Mouse (Mus musculus) intestine, postnatal 0 days (tissue): ENCODE results near the gene Syt8. TPM values are rescaled to one million over a fixed set of nuclear protein-coding genes. Genes with fewer than 3 reads are reported as not detected.
A peak's percentile ranks its signal among the peaks of the same experiment; 100 is the strongest.

Experiments
- ATAC-seq: fragments of 200-750 bp; cut with Nextera tagmentation; 2 replicates; pipeline ENCODE4 v1.8.0; 2017; ENCODE audit warnings: mild to moderate bottlenecking, moderate TSS enrichment, moderate library complexity
- H3K27ac ChIP-seq: fragments of 300-500 bp; sonication (generic); 2 replicates; pipeline ENCODE4 v1.5.1; 2014; ENCODE audit warnings: mild to moderate bottlenecking, low read depth, low read length, moderate library complexity
- H3K27me3 ChIP-seq: fragments of 300-500 bp; sonication (generic); replicated peaks from 2 replicates; pipeline ENCODE4 v1.6.1; 2014; ENCODE audit warnings: low read length, mixed read lengths; ENCODE audit not compliant: control insufficient read depth, insufficient read depth
- H3K36me3 ChIP-seq: fragments of 300-500 bp; sonication (generic); 2 replicates; pipeline ENCODE4 v1.6.1; 2014; ENCODE audit warnings: mild to moderate bottlenecking, moderate library complexity; ENCODE audit not compliant: control insufficient read depth, insufficient read depth
- H3K4me1 ChIP-seq: fragments of 300-500 bp; sonication (generic); replicated peaks from 2 replicates; pipeline ENCODE4 v1.6.1; 2014; ENCODE audit warnings: antibody characterized with exemption, low read length, mixed read lengths; ENCODE audit not compliant: control insufficient read depth, insufficient read depth
- H3K4me2 ChIP-seq: fragments of 300-500 bp; sonication (generic); replicated peaks from 2 replicates; pipeline ENCODE4 v1.6.1; 2014; ENCODE audit warnings: low read depth, mild to moderate bottlenecking, moderate library complexity
- H3K4me3 ChIP-seq: fragments of 300-500 bp; sonication (generic); 2 replicates; pipeline ENCODE4 v1.5.1; 2014; ENCODE audit warnings: low read depth, low read length
- H3K9ac ChIP-seq: fragments of 300-500 bp; sonication (generic); 2 replicates; pipeline ENCODE4 v1.6.1; 2014; ENCODE audit warnings: mild to moderate bottlenecking, low read depth, low read length
- H3K9me3 ChIP-seq: fragments of 300-500 bp; sonication (generic); 2 replicates; pipeline ENCODE4 v1.6.1; 2016; ENCODE audit warnings: mixed run types; ENCODE audit not compliant: control insufficient read depth
- CTCF ChIP-seq: sonication (generic); IDR thresholded peaks from 2 replicates; pipeline ENCODE4 v1.5.1; 2016; ENCODE audit warnings: low read depth, mild to moderate bottlenecking, control low read depth, antibody characterized with exemption, moderate library complexity
- WGBS: fragments of 180-500 bp; shearing (Covaris S2); extraction: QIAGEN DNeasy Blood & Tissue Kit; methylation state at CpG from one replicate; pipeline ENCODE4 v1.1.7; 2014; 5-methylcytosine and 5-hydroxymethylcytosine counted together
- polyA plus RNA-seq: library from polyadenylated mRNA; unstranded; fragments of >200 nt; fragmentation: Nextera tagmentation; extraction: Ambion mirVana; gene quantifications from 2 replicates; pipeline ENCODE4 v1.2.1, GENCODE M21; 2015

Syt8 gene
- polyA plus RNA-seq, 1 experiment from 2014 or later, result 0.60 TPM

DNA sequence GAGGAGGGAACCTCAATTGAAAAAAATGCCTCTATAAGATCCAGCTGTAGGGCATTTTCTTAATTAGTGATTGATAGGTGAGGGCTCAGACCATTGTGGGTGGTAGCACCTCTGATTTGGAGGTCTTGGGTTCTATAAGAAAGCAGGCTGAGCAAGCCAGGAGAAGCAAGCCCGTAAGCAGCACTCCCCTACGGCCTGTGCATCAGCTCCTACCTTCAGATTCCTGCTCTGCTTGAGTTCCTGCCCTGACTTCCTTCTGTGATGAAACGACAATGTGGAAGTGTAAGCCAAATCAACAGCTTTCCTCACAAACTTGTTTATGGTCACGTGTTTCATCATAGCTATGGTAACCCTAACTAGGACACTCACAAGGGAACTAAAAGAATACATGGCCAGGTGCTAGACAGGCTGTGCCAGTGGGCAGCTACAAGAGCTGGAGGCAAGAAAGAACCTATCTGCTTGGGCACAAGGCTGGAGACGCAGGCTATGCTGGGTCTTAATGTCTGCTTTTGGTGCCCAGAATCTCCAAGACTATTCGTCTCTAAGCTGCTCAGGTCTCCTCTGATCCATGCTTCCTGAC, 14.5 kb downstream of the Syt8 start:
- no peaks in the 10 kb centered on the region for H3K36me3 ChIP-seq
- H3K4me2 ChIP-seq, result no peak overlapping the region
- WGBS, result 78% methylated on average over 6 of the region's 6 CpGs
- ATAC-seq, result no peak
- no peak overlapping the region for H3K27ac ChIP-seq
- H3K4me3 ChIP-seq, result no peak overlapping the region
- no peaks in the 10 kb centered on the region for H3K9me3 ChIP-seq
- no peaks in the 10 kb centered on the region for H3K4me1 ChIP-seq
- H3K27me3 ChIP-seq, result no peaks in the 10 kb centered on the region
- no peak for TF ChIP-seq CTCF
- H3K9ac ChIP-seq, result no peak overlapping the region

DNA sequence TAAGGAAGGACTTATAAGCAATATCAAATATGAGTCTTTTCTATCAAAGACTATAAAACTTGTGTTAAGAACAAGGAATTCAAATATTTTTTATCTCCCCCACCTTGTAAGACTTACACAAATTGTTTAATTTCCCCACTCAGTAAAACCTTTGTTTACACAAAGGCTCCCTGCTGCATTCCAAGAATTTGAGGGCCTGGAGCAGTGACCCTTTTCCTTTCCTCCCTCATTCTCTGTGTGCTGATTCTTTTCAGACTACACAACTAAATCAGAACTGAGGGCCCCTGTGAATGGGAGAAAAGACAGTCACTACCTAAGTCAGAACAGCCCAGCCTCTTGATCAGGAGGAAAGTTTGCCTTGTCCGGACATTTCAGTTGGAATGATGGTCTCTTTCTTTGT, 20.1 kb downstream of the Syt8 start:
- ATAC-seq, result no peak
- no peaks in the 10 kb centered on the region for H3K36me3 ChIP-seq
- no peak overlapping the region for H3K4me2 ChIP-seq
- no peaks in the 10 kb centered on the region for H3K27me3 ChIP-seq
- H3K9me3 ChIP-seq, result no peaks in the 10 kb centered on the region
- H3K4me3 ChIP-seq, result no peak overlapping the region
- H3K27ac ChIP-seq, result 0 out of 2 replicates have a peak overlapping the region, but pooled peaks have one; percentile 2
- H3K4me1 ChIP-seq, result no peaks in the 10 kb centered on the region
- H3K9ac ChIP-seq, result no peak overlapping the region
- 43% methylated on average over 1 of the region's 1 CpGs for WGBS
- TF ChIP-seq CTCF, result no peak

DNA sequence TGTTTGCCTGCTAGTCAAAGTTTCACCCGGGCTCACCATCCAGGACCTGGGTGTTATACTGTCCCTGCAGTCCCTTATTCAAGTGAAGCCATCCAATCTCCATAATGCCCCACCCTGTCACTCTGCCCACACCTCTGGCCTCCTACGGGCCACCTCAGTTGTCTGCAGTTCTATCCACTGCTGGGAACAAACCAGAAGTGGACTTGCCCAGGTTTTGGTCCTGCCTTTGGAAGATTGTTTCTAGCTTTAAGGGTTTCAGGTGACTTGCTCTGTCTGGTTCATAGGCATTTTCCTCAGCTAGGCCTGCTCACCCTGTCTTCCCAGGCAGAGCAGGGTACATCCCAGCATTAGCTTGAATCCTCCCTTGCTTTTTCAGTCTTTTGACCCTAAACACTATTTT, 20.6 kb downstream of the Syt8 start:
- Histone ChIP-seq H3K27ac (0 out of 2 replicates have a peak overlapping the region, but pooled peaks have one; percentile 2), H3K4me2 (no peak overlapping the region), H3K4me1 (no peaks in the 10 kb centered on the region), H3K9me3 (no peaks in the 10 kb centered on the region), H3K36me3 (no peaks in the 10 kb centered on the region), H3K4me3 (no peak overlapping the region), H3K9ac (no peak overlapping the region), H3K27me3 (no peaks in the 10 kb centered on the region)
- no peak for TF ChIP-seq CTCF
- ATAC-seq, result no peak
- 40% methylated on average over 2 of the region's 2 CpGs for WGBS

DNA sequence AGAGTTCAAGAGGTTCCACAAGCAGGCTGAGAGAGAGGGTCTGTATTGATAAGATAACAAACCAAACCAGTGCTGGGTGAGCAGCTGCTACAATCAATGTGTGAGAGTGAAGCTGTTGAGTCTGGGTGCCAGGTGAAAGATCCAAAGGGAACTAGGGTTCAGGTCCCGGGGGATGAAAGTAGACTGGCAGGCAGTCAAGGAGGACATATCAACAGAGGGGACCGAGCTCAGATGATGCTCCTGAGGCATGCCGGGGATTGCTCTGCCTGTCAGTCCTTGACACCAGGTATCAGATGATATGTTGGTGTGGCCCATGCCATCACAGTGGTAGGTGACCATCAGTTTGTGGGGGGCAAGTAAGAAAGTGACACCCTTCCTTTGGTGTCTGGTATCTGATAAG, 22.2 kb downstream of the Syt8 start:
- 34% methylated on average over 3 of the region's 3 CpGs for WGBS
- no peak for TF ChIP-seq CTCF
- Histone ChIP-seq H3K9me3 (no peaks in the 10 kb centered on the region), H3K9ac (no peak overlapping the region), H3K36me3 (no peaks in the 10 kb centered on the region), H3K4me2 (no peak overlapping the region), H3K27ac (no peak overlapping the region), H3K4me3 (no peak overlapping the region), H3K27me3 (no peaks in the 10 kb centered on the region), H3K4me1 (no peaks in the 10 kb centered on the region)
- ATAC-seq, result no peak

DNA sequence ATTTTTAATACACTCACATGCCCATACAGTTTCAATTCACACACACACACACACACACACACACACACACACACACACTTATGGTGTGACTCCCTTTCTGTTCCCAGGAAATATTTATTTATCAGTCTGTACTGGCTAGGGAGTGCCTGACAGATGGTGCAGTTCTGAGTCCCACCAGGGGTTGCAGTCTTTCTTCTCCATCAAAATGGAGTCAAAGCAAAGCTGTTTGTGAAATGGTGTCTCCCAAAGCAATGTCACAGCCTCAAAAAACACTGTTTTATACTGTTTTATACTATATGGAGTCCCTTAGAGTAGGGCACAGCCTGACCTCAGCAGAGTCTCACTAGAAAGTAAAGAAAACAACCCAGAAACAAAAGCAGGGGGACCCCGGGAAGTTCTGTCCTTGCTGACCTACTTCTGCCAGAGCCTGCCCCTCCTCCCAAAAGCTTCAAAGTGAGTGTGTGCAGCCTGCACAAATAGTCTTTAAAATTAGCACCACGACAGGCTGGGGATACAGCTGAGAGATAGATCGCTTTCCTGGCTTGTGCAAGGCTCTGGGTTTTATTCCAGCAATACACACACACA, 22.7 kb downstream of the Syt8 start:
- ATAC-seq, result no peak; the same call in 1 of the 2 replicates
- no peaks in the 10 kb centered on the region for H3K9me3 ChIP-seq
- no peaks in the 10 kb centered on the region for H3K36me3 ChIP-seq
- TF ChIP-seq CTCF, result peak; percentile 49
- no peaks in the 10 kb centered on the region for H3K4me1 ChIP-seq
- no peak overlapping the region for H3K4me2 ChIP-seq
- H3K27ac ChIP-seq, result peak overlapping the region; percentile 61
- no peak overlapping the region for H3K9ac ChIP-seq
- no peaks in the 10 kb centered on the region for H3K27me3 ChIP-seq
- H3K4me3 ChIP-seq, result no peak overlapping the region
- WGBS, result 23% methylated on average over 3 of the region's 3 CpGs

DNA sequence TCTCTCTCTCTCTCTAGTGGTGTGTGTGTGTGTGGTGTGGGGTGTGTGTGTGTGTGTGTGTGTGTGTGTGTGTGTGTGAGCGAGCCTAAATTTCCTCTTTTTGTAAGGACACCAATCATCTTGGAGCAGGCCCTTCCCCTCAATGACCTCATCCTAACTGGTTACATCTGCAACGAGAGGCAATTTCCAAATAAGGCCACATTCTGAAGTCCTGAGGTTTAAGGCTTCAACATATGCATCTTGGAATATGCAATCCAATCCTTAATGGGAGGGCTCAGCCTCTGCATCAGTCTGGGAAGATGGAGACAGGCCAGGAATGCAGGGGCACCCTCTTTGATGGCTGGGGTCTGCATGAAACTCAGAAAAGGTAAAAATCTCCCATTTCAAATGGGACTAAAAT, 23.4 kb downstream of the Syt8 start:
- 31% methylated on average over 2 of the region's 2 CpGs for WGBS
- no peak overlapping the region for H3K4me3 ChIP-seq
- peak; percentile 34; the same call in 1 of the 2 replicates for ATAC-seq
- H3K36me3 ChIP-seq, result no peaks in the 10 kb centered on the region
- no peaks in the 10 kb centered on the region for H3K27me3 ChIP-seq
- H3K4me1 ChIP-seq, result no peaks in the 10 kb centered on the region
- H3K9me3 ChIP-seq, result no peaks in the 10 kb centered on the region
- no peak overlapping the region for H3K9ac ChIP-seq
- H3K27ac ChIP-seq, result peak overlapping the region; percentile 61
- no peak for TF ChIP-seq CTCF
- H3K4me2 ChIP-seq, result no peak overlapping the region
